Mouse (Mus musculus) heart, embryonic 16.5 days (tissue): ENCODE data around the gene Dolpp1. TPM values are rescaled to one million over a fixed set of nuclear protein-coding genes. Genes with fewer than 3 reads are reported as not detected.

ENCODE experiments used
- ATAC-seq: fragments of 200-750 bp; cut with Nextera tagmentation; replicated peaks from 2 replicates; pipeline ENCODE4 v1.8.0; 2017; ENCODE audit warnings: moderate number of reproducible peaks; ENCODE audit not compliant: insufficient read depth, low FRiP score; ENCODE audit errors: extremely low read depth
- H3K27ac ChIP-seq: fragments of 300-500 bp; sonication (generic); 2 replicates; pipeline ENCODE4 v1.5.1; 2014; ENCODE audit warnings: mild to moderate bottlenecking, low read length, control low read depth, moderate library complexity
- H3K27me3 ChIP-seq: fragments of 300-500 bp; sonication (generic); 2 replicates; pipeline ENCODE4 v1.6.1; 2014; ENCODE audit warnings: low read length, mixed read lengths; ENCODE audit not compliant: control insufficient read depth, insufficient read depth
- H3K36me3 ChIP-seq: fragments of 300-500 bp; sonication (generic); 2 replicates; pipeline ENCODE4 v1.6.1; 2014; ENCODE audit not compliant: control insufficient read depth, insufficient read depth
- H3K4me1 ChIP-seq: fragments of 300-500 bp; sonication (generic); 2 replicates; pipeline ENCODE4 v1.6.1; 2014; ENCODE audit warnings: low read length, mixed read lengths; ENCODE audit not compliant: control insufficient read depth, insufficient read depth
- H3K4me2 ChIP-seq: fragments of 300-500 bp; sonication (generic); 2 replicates; pipeline ENCODE4 v1.6.1; 2014; ENCODE audit warnings: low read depth, mild to moderate bottlenecking, control low read depth, low read length
- H3K4me3 ChIP-seq: fragments of 300-500 bp; sonication (generic); 2 replicates; pipeline ENCODE4 v1.5.1; 2014; ENCODE audit warnings: mild to moderate bottlenecking, control low read depth, low read length
- H3K9ac ChIP-seq: fragments of 300-500 bp; sonication (generic); 2 replicates; pipeline ENCODE4 v1.6.1; 2014; ENCODE audit warnings: low read length, control low read depth
- H3K9me3 ChIP-seq: fragments of 300-500 bp; sonication (generic); replicated peaks from 2 replicates; pipeline ENCODE4 v1.6.1; 2016; ENCODE audit warnings: low read length; ENCODE audit not compliant: control insufficient read depth
- WGBS: fragments of 180-500 bp; shearing (Covaris S2); extraction: QIAGEN DNeasy Blood & Tissue Kit; methylation state at CpG from one replicate; pipeline ENCODE4 v1.1.7; 2014; 5-methylcytosine and 5-hydroxymethylcytosine counted together
- polyA plus RNA-seq: library from polyadenylated mRNA; unstranded; fragments of >200 nt; fragmentation: Nextera tagmentation; extraction: Ambion mirVana; gene quantifications from 2 replicates; pipeline ENCODE4 v1.2.1, GENCODE M21; 2015

The Dolpp1 gene
- polyA plus RNA-seq, 1 experiment from 2014 or later = 26.0 TPM

GRCm38 (mm10) chr2:30440211-30440700 lies 48.2 kb downstream of the Dolpp1 start:
- Histone ChIP-seq H3K4me1 (peaks cover 60% of the 10 kb centered on the region), H3K4me3 (no peak overlapping the region), H3K27ac (peak overlapping the region; percentile 100), H3K9ac (peak overlapping the region; percentile 76), H3K9me3 (no peaks in the 10 kb centered on the region), H3K4me2 (peak overlapping the region; percentile 84; the same call in 1 of the 2 replicates), H3K27me3 (no peaks in the 10 kb centered on the region), H3K36me3 (peaks cover 33% of the 10 kb centered on the region)
- ATAC-seq = peak; percentile 0; the same call in 1 of the 2 replicates
- WGBS = 4% methylated on average over 3 of the region's 3 CpGs

GRCm38 (mm10) chr2:30440701-30441517 lies 48.9 kb downstream of the Dolpp1 start:
- WGBS = 6% methylated on average over 12 of the region's 12 CpGs
- peaks cover 36% of the 10 kb centered on the region for H3K36me3 ChIP-seq

GRCm38 (mm10) chr2:30441518-30442497 lies 49.8 kb downstream of the Dolpp1 start:
- peaks cover 69% of the 10 kb centered on the region for H3K4me1 ChIP-seq
- 2% methylated on average over 15 of the region's 15 CpGs for WGBS
- peak overlapping the region; percentile 100 for H3K27ac ChIP-seq
- H3K27me3 ChIP-seq = no peaks in the 10 kb centered on the region
- H3K9ac ChIP-seq = peak overlapping the region; percentile 83
- peak; percentile 81 for ATAC-seq
- peak overlapping the region; percentile 84 for H3K4me2 ChIP-seq
- H3K36me3 ChIP-seq = peaks cover 38% of the 10 kb centered on the region
- no peaks in the 10 kb centered on the region for H3K9me3 ChIP-seq
- peak overlapping the region; percentile 50 for H3K4me3 ChIP-seq

More at GRCm38 (mm10) chr2:30440701-30441517, 48.9 kb downstream of the Dolpp1 start:
- H3K9ac ChIP-seq = peak overlapping the region; percentile 76
- H3K9me3 ChIP-seq = no peaks in the 10 kb centered on the region
- H3K27ac ChIP-seq = peak overlapping the region; percentile 100
- peak overlapping the region; percentile 50 for H3K4me3 ChIP-seq
- peaks cover 67% of the 10 kb centered on the region for H3K4me1 ChIP-seq
- ATAC-seq = peak; percentile 56
- H3K4me2 ChIP-seq = peak overlapping the region; percentile 84
- H3K27me3 ChIP-seq = no peaks in the 10 kb centered on the region

GRCm38 (mm10) chr2:30442498-30442890 lies 50.4 kb downstream of the Dolpp1 start:
- ATAC-seq = no peak
- Histone ChIP-seq H3K4me3 (peak overlapping the region; percentile 50), H3K4me2 (peak overlapping the region; percentile 84), H3K27ac (peak overlapping the region; percentile 100), H3K36me3 (peaks cover 33% of the 10 kb centered on the region), H3K27me3 (no peaks in the 10 kb centered on the region), H3K9me3 (no peaks in the 10 kb centered on the region), H3K4me1 (peaks cover 73% of the 10 kb centered on the region), H3K9ac (peak overlapping the region; percentile 83)
- 16% methylated on average over 5 of the region's 5 CpGs for WGBS

GRCm38 (mm10) chr2:30443281-30443680 lies 51.2 kb downstream of the Dolpp1 start:
- Histone ChIP-seq H3K27me3 (no peaks in the 10 kb centered on the region), H3K4me1 (peaks cover 73% of the 10 kb centered on the region), H3K4me2 (peak overlapping the region; percentile 84), H3K36me3 (peaks cover 25% of the 10 kb centered on the region), H3K4me3 (peak overlapping the region; percentile 50; the same call in 1 of the 2 replicates), H3K9me3 (no peaks in the 10 kb centered on the region), H3K9ac (peak overlapping the region; percentile 83), H3K27ac (peak overlapping the region; percentile 100)
- 50% methylated on average over 4 of the region's 4 CpGs for whole genome bisulfite sequencing
- no peak for ATAC-seq

GRCm38 (mm10) chr2:30444006-30444405 lies 52.0 kb downstream of the Dolpp1 start:
- no peak for ATAC-seq
- H3K27me3 ChIP-seq = no peaks in the 10 kb centered on the region
- H3K9me3 ChIP-seq = 0 out of 2 replicates have a peak, but pooled peaks cover under 1% of the 10 kb centered on the region
- no peak overlapping the region for H3K4me3 ChIP-seq
- H3K4me2 ChIP-seq = 0 out of 2 replicates have a peak overlapping the region, but pooled peaks have one; percentile 16
- H3K4me1 ChIP-seq = peaks cover 73% of the 10 kb centered on the region
- H3K36me3 ChIP-seq = peaks cover 21% of the 10 kb centered on the region
- H3K27ac ChIP-seq = peak overlapping the region; percentile 100
- 49% methylated on average over 5 of the region's 5 CpGs for WGBS
- peak overlapping the region; percentile 83 for H3K9ac ChIP-seq

- peak overlapping the region; percentile 100 for H3K27ac ChIP-seq
- 0 out of 2 replicates have a peak, but pooled peaks cover 3% of the 10 kb centered on the region for H3K9me3 ChIP-seq
- peaks cover 71% of the 10 kb centered on the region for H3K4me1 ChIP-seq
- H3K4me3 ChIP-seq = no peak overlapping the region
- no peaks in the 10 kb centered on the region for H3K27me3 ChIP-seq
- H3K36me3 ChIP-seq = peaks cover 22% of the 10 kb centered on the region
- peak overlapping the region; percentile 83 for H3K9ac ChIP-seq
- ATAC-seq = no peak
- H3K4me2 ChIP-seq = 0 out of 2 replicates have a peak overlapping the region, but pooled peaks have one; percentile 16
Measured at GRCm38 (mm10) chr2:30444450-30444849, 52.4 kb downstream of the Dolpp1 start.

GRCm38 (mm10) chr2:30445312-30445711 lies 53.3 kb downstream of the Dolpp1 start:
- Histone ChIP-seq H3K9ac (peak overlapping the region; percentile 57), H3K27me3 (no peaks in the 10 kb centered on the region), H3K36me3 (peaks cover 26% of the 10 kb centered on the region), H3K9me3 (peaks cover 7% of the 10 kb centered on the region; the same call in 1 of the 2 replicates), H3K4me2 (peak overlapping the region; percentile 9; the same call in 1 of the 2 replicates), H3K4me1 (peaks cover 63% of the 10 kb centered on the region), H3K4me3 (no peak overlapping the region), H3K27ac (peak overlapping the region; percentile 100)
- no peak for ATAC-seq
- WGBS = 30% methylated on average over 2 of the region's 2 CpGs
